Mouse (Mus musculus): Measurements from ENCODE around the gene BC048679. TPM values are rescaled to one million over a fixed set of nuclear protein-coding genes. Genes with fewer than 3 reads are reported as not detected.
"Not testable (repeated sequence)": the region's sequence is repeated elsewhere in the genome, so short reads cannot be mapped to it uniquely, and the experiment has no call there.

BC048679 gene
- total and polyA plus RNA-seq, 2 experiments from 2014 or later: not detected

DNA sequence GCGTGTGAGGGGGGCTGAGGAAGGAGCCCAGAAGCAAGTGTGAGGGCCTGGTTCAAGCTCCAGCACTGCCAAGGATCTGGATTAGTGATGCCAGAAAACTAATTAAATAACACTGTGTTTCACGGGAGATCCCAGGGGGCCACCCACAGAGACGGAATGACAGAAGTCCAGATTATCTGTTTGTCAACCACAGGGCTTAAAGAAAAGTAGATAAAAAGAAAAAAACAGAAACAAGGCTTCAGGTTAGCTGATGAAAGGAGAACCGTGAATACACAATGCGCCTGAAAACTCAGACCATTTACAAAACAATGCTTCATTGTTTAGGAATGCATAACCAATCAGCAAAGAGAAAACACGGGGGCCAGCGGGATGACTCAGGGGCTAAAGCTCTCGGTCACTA, 17.3 kb downstream of the BC048679 start:
- peak; percentile 51 for DNase-seq (ENCODE audit: low spot score)

DNA sequence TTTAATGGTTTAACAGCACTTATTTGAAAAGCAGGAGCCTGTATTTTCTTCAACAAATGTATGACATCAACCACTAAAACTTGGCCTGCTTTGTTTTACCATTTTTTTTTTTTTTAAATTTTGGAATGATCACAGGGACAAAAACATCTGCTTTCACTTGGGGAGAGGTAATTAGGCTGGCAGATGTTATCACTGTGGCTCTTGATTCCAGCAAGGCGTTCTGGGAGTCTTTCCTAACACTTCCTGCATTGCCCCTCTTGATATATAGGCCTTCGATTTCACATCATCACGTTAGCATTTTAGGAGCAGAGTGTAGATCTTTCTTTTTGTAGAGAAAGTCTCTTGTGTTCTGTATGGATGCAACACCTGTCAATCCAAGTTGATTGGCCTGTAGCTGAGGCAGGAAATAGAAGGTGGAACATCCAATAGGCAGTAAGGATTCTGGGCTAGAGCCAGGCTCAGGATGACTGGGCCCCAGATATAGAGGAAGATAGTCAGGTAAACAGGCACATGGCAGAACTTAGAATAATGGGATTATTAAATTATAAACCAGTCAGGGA, 18.5 kb downstream of the BC048679 start:
- ATAC-seq (ENCODE audit: low FRiP score): no peak

More for the DNA sequence above, 17.3 kb downstream of the BC048679 start:
- H3K36me3 ChIP-seq (ENCODE audit: insufficient read depth, low read length): peaks cover 27% of the 10 kb centered on the region
- H3K4me2 ChIP-seq (ENCODE audit: low read depth, low read length, poor library complexity, severe bottlenecking): no peak overlapping the region
- no peak overlapping the region for H3K9ac ChIP-seq (replicated peaks; ENCODE audit: low read length, poor library complexity, severe bottlenecking)
- ATAC-seq (ENCODE audit: low FRiP score): no peak
- no peaks in the 10 kb centered on the region for H3K27me3 ChIP-seq (ENCODE audit: insufficient read depth, low read length)
- no peaks in the 10 kb centered on the region for H3K9me3 ChIP-seq (ENCODE audit: low read length)
- TF ChIP-seq CTCF (IDR thresholded peaks at IDR 0.05): no peak
- no peak overlapping the region for H3K4me3 ChIP-seq (ENCODE audit: low read depth, low read length)
- H3K4me1 ChIP-seq (ENCODE audit: insufficient read depth, low read length): no peaks in the 10 kb centered on the region
- no peak overlapping the region for H3K27ac ChIP-seq (ENCODE audit: low read depth, low read length)
- 5% methylated on average over 8 of the region's 8 CpGs for WGBS

GRCm38 (mm10) chr7:81478261-81478660, 19.8 kb downstream of the BC048679 start:
- not testable (repeated sequence) for H3K4me1 ChIP-seq (ENCODE audit: insufficient read depth, low read length); H3K4me2 ChIP-seq (ENCODE audit: low read depth, low read length, poor library complexity, severe bottlenecking); H3K27ac ChIP-seq (ENCODE audit: low read depth, low read length); H3K9me3 ChIP-seq (ENCODE audit: low read length); H3K9ac ChIP-seq (replicated peaks; ENCODE audit: low read length, poor library complexity, severe bottlenecking); H3K27me3 ChIP-seq (ENCODE audit: insufficient read depth, low read length); H3K4me3 ChIP-seq (ENCODE audit: low read depth, low read length)
- ATAC-seq (ENCODE audit: low FRiP score) (peak; percentile 36; the same call in 1 of the 2 replicates), DNase-seq (ENCODE audit: low spot score) (peak; percentile 39)
- TF ChIP-seq CTCF (IDR thresholded peaks at IDR 0.05): peak; percentile 28; the same call in 1 of the 2 replicates
- peaks cover 24% of the 10 kb centered on the region for H3K36me3 ChIP-seq (ENCODE audit: insufficient read depth, low read length)

More for the DNA sequence above, 18.5 kb downstream of the BC048679 start:
- H3K27me3 ChIP-seq (ENCODE audit: insufficient read depth, low read length): no peaks in the 10 kb centered on the region
- H3K9me3 ChIP-seq (ENCODE audit: low read length): no peaks in the 10 kb centered on the region
- no peak overlapping the region for H3K9ac ChIP-seq (replicated peaks; ENCODE audit: low read length, poor library complexity, severe bottlenecking)
- peaks cover 24% of the 10 kb centered on the region for H3K36me3 ChIP-seq (ENCODE audit: insufficient read depth, low read length)
- no peaks in the 10 kb centered on the region for H3K4me1 ChIP-seq (ENCODE audit: insufficient read depth, low read length)
- no peak for DNase-seq (ENCODE audit: low spot score)
- no peak overlapping the region for H3K27ac ChIP-seq (ENCODE audit: low read depth, low read length)
- WGBS: 77% methylated on average over 3 of the region's 3 CpGs
- TF ChIP-seq CTCF (IDR thresholded peaks at IDR 0.05): no peak
- no peak overlapping the region for H3K4me3 ChIP-seq (ENCODE audit: low read depth, low read length)
- no peak overlapping the region for H3K4me2 ChIP-seq (ENCODE audit: low read depth, low read length, poor library complexity, severe bottlenecking)

DNA sequence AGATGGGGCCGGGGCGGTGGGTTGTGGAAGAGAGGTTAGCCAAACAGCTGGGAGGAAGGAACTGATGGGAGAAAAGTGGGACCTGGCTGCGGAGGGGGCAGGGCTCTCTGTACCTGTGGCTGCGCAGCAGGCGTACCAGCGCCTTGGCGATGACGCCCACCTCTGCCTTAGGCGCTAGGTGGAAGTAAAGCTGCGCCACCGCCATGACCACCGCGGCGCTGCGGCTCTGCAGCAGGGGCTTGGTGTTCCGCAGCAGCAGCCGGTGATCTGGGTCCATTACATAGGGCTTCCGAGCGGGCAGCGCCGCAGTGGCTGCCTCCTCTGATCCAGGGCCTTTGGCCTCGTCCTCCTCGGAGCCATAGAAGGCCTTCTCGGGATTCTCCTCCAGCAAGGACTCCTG, 21.2 kb downstream of the BC048679 start:
- Histone ChIP-seq H3K4me3 (ENCODE audit: low read depth, low read length) (no peak overlapping the region), H3K4me1 (ENCODE audit: insufficient read depth, low read length) (no peaks in the 10 kb centered on the region), H3K27me3 (ENCODE audit: insufficient read depth, low read length) (no peaks in the 10 kb centered on the region), H3K36me3 (ENCODE audit: insufficient read depth, low read length) (peaks cover 28% of the 10 kb centered on the region), H3K9ac (replicated peaks; ENCODE audit: low read length, poor library complexity, severe bottlenecking) (no peak overlapping the region), H3K27ac (ENCODE audit: low read depth, low read length) (no peak overlapping the region), H3K9me3 (ENCODE audit: low read length) (no peaks in the 10 kb centered on the region), H3K4me2 (ENCODE audit: low read depth, low read length, poor library complexity, severe bottlenecking) (no peak overlapping the region)
- WGBS: 10% methylated on average over 24 of the region's 24 CpGs
- peak; percentile 47 for TF ChIP-seq CTCF (IDR thresholded peaks at IDR 0.05)
- DNase-seq (ENCODE audit: low spot score) (peak; percentile 34), ATAC-seq (ENCODE audit: low FRiP score) (0 out of 2 replicates have a peak, but pooled peaks have one; percentile 25)

- H3K36me3 ChIP-seq (ENCODE audit: insufficient read depth, low read length): peaks cover 41% of the 10 kb centered on the region
- H3K4me2 ChIP-seq (ENCODE audit: low read depth, low read length, poor library complexity, severe bottlenecking): no peak overlapping the region
- no peak for TF ChIP-seq CTCF (IDR thresholded peaks at IDR 0.05)
- no peaks in the 10 kb centered on the region for H3K4me1 ChIP-seq (ENCODE audit: insufficient read depth, low read length)
- DNase-seq (ENCODE audit: low spot score): no peak
- no peaks in the 10 kb centered on the region for H3K27me3 ChIP-seq (ENCODE audit: insufficient read depth, low read length)
- no peaks in the 10 kb centered on the region for H3K9me3 ChIP-seq (ENCODE audit: low read length)
- WGBS: 82% methylated on average over 3 of the region's 3 CpGs
- no peak for ATAC-seq (ENCODE audit: low FRiP score)
- no peak overlapping the region for H3K4me3 ChIP-seq (ENCODE audit: low read depth, low read length)
- no peak overlapping the region for H3K9ac ChIP-seq (replicated peaks; ENCODE audit: low read length, poor library complexity, severe bottlenecking)
- no peak overlapping the region for H3K27ac ChIP-seq (ENCODE audit: low read depth, low read length)
Measured at GRCm38 (mm10) chr7:81475221-81475620, 22.9 kb downstream of the BC048679 start.

DNA sequence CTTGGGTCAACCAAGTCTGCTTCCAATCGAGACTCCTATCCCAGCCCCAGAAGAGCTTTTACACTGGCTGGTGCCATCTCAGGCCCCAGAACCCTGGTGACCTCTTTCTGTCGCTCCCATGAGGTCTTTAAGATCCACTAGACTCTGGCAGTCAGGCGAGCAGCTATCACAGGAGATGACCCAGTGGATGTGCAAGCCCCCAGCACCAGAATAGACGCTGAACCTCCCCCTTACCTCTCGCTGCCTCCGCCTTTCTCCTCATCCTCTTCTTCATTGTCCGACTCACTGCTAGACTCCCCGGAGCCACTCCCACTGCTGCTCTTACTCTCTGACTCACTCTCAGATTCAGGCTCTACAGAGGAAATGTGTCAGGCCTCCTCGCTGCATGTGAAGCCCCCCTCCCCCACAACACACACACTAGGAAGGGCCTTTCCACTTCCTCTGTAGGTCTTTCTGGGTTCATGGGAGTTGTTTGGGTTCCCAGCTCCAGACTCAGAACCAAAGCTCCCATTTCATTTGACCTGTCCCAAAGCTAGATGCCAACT, 33.1 kb downstream of the BC048679 start:
- Histone ChIP-seq H3K27ac (ENCODE audit: low read depth, low read length) (no peak overlapping the region), H3K4me1 (ENCODE audit: insufficient read depth, low read length) (no peaks in the 10 kb centered on the region), H3K4me2 (ENCODE audit: low read depth, low read length, poor library complexity, severe bottlenecking) (no peak overlapping the region), H3K36me3 (ENCODE audit: insufficient read depth, low read length) (peaks cover 55% of the 10 kb centered on the region), H3K27me3 (ENCODE audit: insufficient read depth, low read length) (no peaks in the 10 kb centered on the region), H3K9me3 (ENCODE audit: low read length) (no peaks in the 10 kb centered on the region), H3K4me3 (ENCODE audit: low read depth, low read length) (no peak overlapping the region), H3K9ac (replicated peaks; ENCODE audit: low read length, poor library complexity, severe bottlenecking) (no peak overlapping the region)
- no peak for TF ChIP-seq CTCF (IDR thresholded peaks at IDR 0.05)
- DNase-seq (ENCODE audit: low spot score) (no peak), ATAC-seq (ENCODE audit: low FRiP score) (no peak)
- 85% methylated on average over 9 of the region's 9 CpGs for WGBS
